Mouse (Mus musculus) induced T-regulatory cell, adult 2 months (primary cell): ENCODE results near the gene Cbfb.
A peak's percentile ranks its signal among the peaks of the same experiment; 100 is the strongest.
"Not testable (repeated sequence)": the region's sequence is repeated elsewhere in the genome, so short reads cannot be mapped to it uniquely, and the experiment has no call there.

Experiments
- DNase-seq: peaks from one replicate; pipeline ENCODE4 v3.0.0-alpha.2; 2012; ENCODE audit warnings: low read depth

The Cbfb gene

GRCm38 (mm10) chr8:105170381-105171115, at the start of gene Cbfb:
Gene Cbfb (plus strand): TSS chr8:105170674.
- DNase-seq = peak; percentile 97

GRCm38 (mm10) chr8:105129864-105130263, 40.6 kb upstream of the Cbfb start:
- DNase-seq = no peak

- no peak for DNase-seq
These were observed 39.0 kb upstream of the Cbfb start, which contains the start of gene Ces4a for GRCm38 (mm10) chr8:105131509-105131908. Gene Ces4a (plus strand): TSS chr8:105131800.

- peak; percentile 78 for DNase-seq
These were observed 32.1 kb upstream of the Cbfb start for GRCm38 (mm10) chr8:105138423-105138822.

- DNase-seq = peak; percentile 33
These were observed 28.1 kb upstream of the Cbfb start for GRCm38 (mm10) chr8:105142395-105142794.

GRCm38 (mm10) chr8:105151654-105152053, 18.8 kb upstream of the Cbfb start:
- no peak for DNase-seq

GRCm38 (mm10) chr8:105152623-105153398, 17.7 kb upstream of the Cbfb start:
- no peak for DNase-seq

- no peak for DNase-seq
These were observed 16.2 kb upstream of the Cbfb start for GRCm38 (mm10) chr8:105154316-105154715.

GRCm38 (mm10) chr8:105155091-105155745, 15.3 kb upstream of the Cbfb start:
- no peak for DNase-seq

GRCm38 (mm10) chr8:105157555-105157954, 12.9 kb upstream of the Cbfb start:
- DNase-seq = peak; percentile 79

GRCm38 (mm10) chr8:105158084-105158483, 12.4 kb upstream of the Cbfb start:
- peak; percentile 33 for DNase-seq

- no peak for DNase-seq
These were observed 9.3 kb upstream of the Cbfb start for GRCm38 (mm10) chr8:105161121-105161652.

GRCm38 (mm10) chr8:105164272-105164902, 6.1 kb upstream of the Cbfb start:
- DNase-seq = no peak

GRCm38 (mm10) chr8:105165191-105165590, 5.3 kb upstream of the Cbfb start:
- no peak for DNase-seq

GRCm38 (mm10) chr8:105167116-105167515, 3.4 kb upstream of the Cbfb start:
- no peak for DNase-seq

- no peak for DNase-seq
These were observed 892 bp upstream of the Cbfb start for GRCm38 (mm10) chr8:105169582-105169981.

GRCm38 (mm10) chr8:105170041-105170380, 463 bp upstream of the Cbfb start:
- no peak for DNase-seq

GRCm38 (mm10) chr8:105171116-105172002, 885 bp downstream of the Cbfb start:
- DNase-seq = peak; percentile 85

GRCm38 (mm10) chr8:105172003-105172362, 1.5 kb downstream of the Cbfb start:
- DNase-seq = no peak

GRCm38 (mm10) chr8:105175287-105175686, 4.8 kb downstream of the Cbfb start:
- DNase-seq = not testable (repeated sequence)

GRCm38 (mm10) chr8:105178211-105178800, 7.8 kb downstream of the Cbfb start:
- DNase-seq = no peak
